Mouse (Mus musculus): ENCODE results near the gene Hdac5.

Hdac5 gene

GRCm38 (mm10) chr11:102230006-102230741, at the start of gene Hdac5:
TSS of gene Hdac5 (minus strand) at chr11:102230166.
- peak; percentile 99 for DNase-seq (ENCODE audit: low read depth, low spot score)

- no peak for DNase-seq (ENCODE audit: low read depth, low spot score)
Measured at GRCm38 (mm10) chr11:102279595-102279994, 49.6 kb upstream of the Hdac5 start.

GRCm38 (mm10) chr11:102277754-102278153, 47.8 kb upstream of the Hdac5 start:
- no peak for DNase-seq (ENCODE audit: low read depth, low spot score)

DNA sequence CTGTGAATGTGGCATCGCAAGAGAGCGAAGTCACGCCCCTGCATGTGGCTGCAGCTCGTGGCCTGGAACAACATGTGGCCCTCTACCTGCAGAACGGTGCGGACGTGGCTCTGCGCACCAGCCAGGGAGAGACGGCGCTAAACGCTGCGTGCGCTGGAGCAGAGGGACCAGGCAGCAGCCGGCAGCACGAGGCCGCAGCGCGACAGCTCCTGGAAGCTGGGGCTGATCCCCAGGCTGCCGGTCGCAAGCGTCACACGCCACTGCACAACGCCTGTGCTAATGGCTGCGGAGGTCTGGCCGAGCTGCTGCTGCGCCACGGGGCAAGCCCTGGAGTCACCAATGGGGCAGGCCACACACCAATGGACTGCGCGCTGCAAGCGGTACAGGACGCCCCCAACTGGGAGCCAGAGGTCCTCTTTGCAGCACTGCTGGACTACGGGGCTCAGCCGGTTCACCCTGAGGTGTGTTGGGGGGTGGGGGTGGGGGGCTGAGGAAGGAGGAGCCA, 46.5 kb upstream of the Hdac5 start:
- no peak for DNase-seq (ENCODE audit: low read depth, low spot score)

DNA sequence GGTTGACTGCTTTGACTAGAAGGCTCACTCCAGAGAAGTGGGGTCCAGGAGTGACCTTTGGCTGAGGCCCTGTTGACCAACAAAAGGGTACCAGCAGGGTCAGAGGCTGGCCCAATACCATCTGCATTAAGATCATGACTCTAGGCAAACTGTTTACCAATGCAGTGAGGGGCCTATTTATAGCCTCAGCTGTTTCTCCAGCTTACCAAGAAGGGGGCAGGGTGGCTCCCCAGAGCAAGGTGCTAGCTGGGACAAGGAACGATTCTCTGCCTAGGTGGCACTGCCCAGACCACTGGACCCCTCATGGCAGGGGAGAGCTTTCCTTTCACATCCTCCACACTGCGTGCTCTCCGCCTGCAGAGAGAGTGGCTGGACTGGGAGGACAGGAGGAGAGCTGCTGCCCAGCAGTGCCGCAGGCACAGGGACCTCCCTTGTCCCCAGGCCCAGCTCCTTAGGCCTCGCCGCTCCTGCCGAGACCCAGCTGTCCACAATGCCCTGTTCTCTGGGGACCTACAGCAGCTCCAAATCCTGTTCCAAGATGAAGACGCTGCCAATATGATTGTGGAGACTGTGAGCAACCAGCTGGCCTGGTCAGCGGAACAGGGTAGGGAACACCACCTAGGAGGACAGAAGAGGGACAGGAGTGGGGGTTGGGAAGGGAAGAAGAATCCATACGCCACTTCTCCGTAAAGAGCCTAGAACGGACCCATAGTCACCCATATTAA, 38.7 kb upstream of the Hdac5 start, which contains the start of gene Asb16:
Gene Asb16 (plus strand): TSS at position 224 of the 725 bp plus-strand sequence.
- DNase-seq (ENCODE audit: low read depth, low spot score) = no peak

GRCm38 (mm10) chr11:102267480-102267879, 37.5 kb upstream of the Hdac5 start:
- peak; percentile 86 for DNase-seq (ENCODE audit: low read depth, low spot score)

DNA sequence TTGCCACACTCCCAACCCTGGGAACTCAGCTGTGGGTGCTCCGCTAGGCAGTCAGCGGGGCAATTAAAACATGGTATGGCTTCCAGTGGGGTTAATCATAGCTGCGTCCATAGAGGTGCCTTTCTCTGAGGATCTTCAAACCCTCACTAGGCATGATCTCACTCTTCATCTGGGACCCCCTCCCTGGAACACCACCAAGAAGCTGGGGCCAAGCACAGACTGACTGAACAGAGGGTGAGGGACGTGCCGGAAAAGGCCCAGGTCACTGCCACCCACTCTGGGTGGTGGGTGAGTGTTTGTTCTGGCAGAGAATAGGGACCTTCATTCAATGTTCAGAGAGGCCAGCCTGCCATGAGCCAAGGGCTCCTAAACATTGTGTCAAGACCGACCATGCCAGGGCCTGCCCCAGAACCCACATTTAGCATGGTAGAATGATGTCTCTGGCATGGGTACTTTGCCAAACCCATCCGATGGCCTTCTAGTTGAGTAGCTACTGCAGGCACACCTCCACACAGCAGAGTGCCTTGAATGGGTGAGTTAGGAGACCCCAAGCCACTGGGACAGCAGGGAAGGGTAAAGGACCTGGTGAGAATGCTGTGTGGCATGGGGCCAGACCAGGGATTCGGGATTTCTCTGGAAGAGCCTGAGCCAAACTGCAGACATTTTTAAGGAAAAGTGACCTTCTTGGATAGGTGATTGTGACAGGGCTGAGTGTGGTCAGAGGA, 36.8 kb upstream of the Hdac5 start:
- DNase-seq (ENCODE audit: low read depth, low spot score) = no peak

DNA sequence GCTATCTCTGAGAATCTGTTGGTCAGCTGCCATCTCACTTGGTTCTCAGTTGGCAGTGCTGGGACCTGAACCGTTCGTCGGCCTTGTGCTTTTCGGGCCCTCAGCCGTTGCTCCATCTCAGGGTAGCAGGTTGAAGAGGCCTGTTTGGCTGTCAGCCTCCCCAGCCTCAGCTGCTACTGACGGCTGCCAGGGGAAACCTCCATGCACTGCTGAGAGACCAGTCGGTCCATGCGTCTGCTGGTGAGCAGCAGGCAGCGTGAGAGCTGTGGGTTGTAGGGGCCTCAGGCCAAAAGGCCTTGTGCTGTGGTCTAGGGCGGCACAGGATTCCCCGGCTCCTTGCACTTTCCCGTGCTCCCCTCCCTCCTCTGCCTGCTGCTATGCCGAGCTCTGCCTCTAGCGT, 35.9 kb upstream of the Hdac5 start:
- no peak for DNase-seq (ENCODE audit: low read depth, low spot score)

- DNase-seq (ENCODE audit: low read depth, low spot score) = no peak
Measured at GRCm38 (mm10) chr11:102263211-102263610, 33.2 kb upstream of the Hdac5 start.

GRCm38 (mm10) chr11:102258521-102258920, 28.6 kb upstream of the Hdac5 start:
- no peak for DNase-seq (ENCODE audit: low read depth, low spot score)

DNA sequence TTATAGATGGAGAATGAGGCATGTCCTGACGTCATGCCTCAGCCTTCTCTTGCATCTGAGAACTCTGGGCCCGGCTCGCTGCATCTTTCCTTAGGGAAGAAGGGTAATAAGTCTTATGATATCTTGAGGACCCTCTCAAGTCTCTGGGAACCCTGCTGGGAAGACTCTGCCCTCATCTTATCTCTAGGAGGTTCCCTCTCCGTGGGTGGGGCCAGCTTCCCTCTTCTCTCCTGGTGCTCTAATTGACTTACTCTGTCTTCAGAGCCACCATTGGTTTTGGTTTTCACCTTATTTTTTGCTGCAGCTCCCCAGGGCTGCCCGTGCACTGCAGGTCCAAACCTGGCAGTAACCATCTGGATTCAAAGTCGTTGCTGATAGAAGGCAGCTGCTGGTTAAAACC, 28.1 kb upstream of the Hdac5 start:
- no peak for DNase-seq (ENCODE audit: low read depth, low spot score)

DNA sequence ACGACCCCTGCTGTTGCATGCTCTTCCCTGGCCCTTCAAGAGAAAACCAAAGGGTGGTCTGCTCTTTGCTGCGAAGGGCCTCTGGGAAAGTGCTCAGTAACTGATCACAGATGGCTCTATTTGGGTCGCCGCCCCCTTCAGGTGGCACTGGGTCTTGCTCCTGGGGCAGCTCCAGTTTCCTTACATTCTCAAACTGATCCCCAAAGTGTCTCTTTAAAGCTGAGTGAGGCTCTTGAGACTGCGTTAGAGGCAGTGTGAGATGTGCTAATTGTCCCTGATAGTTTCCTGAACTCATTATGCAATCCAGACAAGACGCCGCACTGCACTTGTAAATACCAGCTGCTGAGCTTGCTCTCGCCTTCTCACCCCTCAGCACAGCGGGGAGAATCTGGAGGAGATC, 27.5 kb upstream of the Hdac5 start:
- DNase-seq (ENCODE audit: low read depth, low spot score) = no peak

- DNase-seq (ENCODE audit: low read depth, low spot score) = no peak
Measured at GRCm38 (mm10) chr11:102249351-102250090, 19.6 kb upstream of the Hdac5 start.

DNA sequence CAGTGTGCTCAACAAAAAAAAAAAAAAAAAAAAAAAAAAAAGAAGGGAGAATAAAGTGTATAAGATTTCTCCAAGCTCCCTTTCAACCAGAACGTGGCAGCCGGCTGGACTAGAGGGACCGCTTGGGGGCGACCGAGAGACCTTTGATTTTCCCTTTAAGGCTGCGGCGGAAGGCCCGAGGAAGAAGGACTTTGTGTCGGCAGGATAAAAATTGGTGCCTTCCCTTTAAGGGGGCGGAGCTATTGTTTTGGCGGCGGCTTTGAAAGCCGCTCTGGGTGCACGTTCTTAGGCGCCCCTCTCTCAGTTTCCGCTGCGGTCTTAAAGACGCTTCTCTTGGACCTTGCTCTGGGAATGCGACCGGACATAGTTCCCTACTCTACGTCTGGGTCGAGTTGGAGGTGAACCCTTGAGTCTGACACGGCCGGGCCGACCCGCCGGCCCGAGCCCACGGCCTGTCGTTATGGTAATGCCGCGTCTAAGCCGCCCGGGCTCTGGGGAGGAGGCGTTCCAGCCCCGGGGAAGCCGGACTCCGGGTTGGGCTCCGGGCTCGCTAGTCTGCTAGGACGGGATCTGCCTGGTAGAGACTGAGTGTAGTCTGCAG, 18.8 kb upstream of the Hdac5 start, which contains the start of gene BC030867:
Gene BC030867 (plus strand): TSS at position 253 of the 601 bp plus-strand sequence.
- DNase-seq (ENCODE audit: low read depth, low spot score) = peak; percentile 98

GRCm38 (mm10) chr11:102246871-102247270, 16.9 kb upstream of the Hdac5 start:
- no peak for DNase-seq (ENCODE audit: low read depth, low spot score)

GRCm38 (mm10) chr11:102246273-102246635, 16.3 kb upstream of the Hdac5 start:
- no peak for DNase-seq (ENCODE audit: low read depth, low spot score)

DNA sequence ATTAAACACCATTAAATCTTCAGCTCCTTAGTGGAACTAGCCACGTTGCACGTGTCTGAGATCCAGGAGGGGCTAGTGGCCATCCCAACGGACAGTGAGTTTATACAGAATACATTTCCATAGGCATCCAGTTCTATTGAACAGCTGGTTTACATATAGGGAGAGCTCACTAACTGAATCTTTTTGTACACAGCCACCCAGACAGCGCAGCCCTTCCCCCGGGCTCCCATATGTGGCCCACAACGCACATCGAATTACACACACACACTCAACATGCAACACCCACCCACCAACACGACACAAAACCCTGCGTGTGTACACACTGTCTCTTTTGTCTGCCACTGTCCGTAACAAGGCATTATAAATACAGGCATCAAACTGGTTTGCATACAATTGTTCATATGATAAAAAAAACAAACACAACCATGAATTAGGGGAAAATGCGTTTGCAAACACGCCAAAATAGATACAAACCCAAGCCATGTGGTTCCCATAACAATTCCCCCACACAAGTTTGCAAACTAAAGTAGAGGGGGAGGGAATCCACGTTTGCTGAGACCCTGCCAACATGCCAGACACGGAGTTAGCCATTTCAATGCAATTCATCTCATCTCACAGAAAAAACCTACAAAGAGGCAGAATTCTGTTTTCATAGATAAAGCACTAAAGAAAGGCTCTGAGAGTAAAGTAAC, 15.8 kb upstream of the Hdac5 start:
- DNase-seq (ENCODE audit: low read depth, low spot score) = no peak

GRCm38 (mm10) chr11:102244926-102245449, 15.0 kb upstream of the Hdac5 start:
- DNase-seq (ENCODE audit: low read depth, low spot score) = no peak

- DNase-seq (ENCODE audit: low read depth, low spot score) = no peak
Measured at GRCm38 (mm10) chr11:102241874-102242273, 11.9 kb upstream of the Hdac5 start.

DNA sequence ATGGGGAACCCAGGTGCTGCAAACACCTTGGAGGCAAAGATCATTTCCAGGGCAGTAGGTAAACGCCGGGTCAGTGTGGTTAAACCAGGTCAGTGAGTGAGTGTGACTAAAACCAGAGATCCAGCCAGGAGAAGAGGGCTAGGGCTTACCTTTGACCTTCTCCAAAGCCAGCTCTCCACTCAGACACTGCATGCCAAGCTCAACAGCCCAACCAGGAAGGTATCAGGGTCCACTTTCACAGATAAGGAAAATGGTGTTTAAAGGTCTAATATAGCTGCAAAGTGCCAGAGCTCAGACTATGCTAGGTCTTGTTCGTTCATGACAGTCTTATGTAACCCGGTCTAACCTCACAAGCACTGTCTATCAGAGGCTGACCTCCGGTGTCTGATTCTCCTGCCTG, 11.3 kb upstream of the Hdac5 start:
- no peak for DNase-seq (ENCODE audit: low read depth, low spot score)
